Mouse (Mus musculus) lung, adult 2 months (tissue): ENCODE data around the gene Bcl2l12. TPM values are rescaled to one million over a fixed set of nuclear protein-coding genes. Genes with fewer than 3 reads are reported as not detected.

ENCODE experiments used
- DNase-seq: peaks from one replicate; pipeline ENCODE4 v3.0.0; 2022
- H3K4me1 ChIP-seq: fragments of 200-500 bp; 2 replicates; pipeline ENCODE4 v1.6.1; 2011; ENCODE audit warnings: low read length; ENCODE audit not compliant: control insufficient read depth, insufficient read depth
- H3K4me3 ChIP-seq: fragments of 200-500 bp; replicated peaks from 2 replicates; pipeline ENCODE3; 2011; ENCODE audit warnings: low read depth, mild to moderate bottlenecking, control low read depth, low read length; ENCODE audit errors: extremely low read depth
- CTCF ChIP-seq: fragments of 200-500 bp; IDR thresholded peaks from 2 replicates; pipeline ENCODE4 v1.5.1; 2011; ENCODE audit warnings: mild to moderate bottlenecking, low read length, control low read depth; ENCODE audit not compliant: insufficient read depth
- POLR2A ChIP-seq: fragments of 200-500 bp; IDR thresholded peaks from 2 replicates; pipeline ENCODE4 v1.6.1; 2011; ENCODE audit warnings: low read depth, mild to moderate bottlenecking, control low read depth, low read length, borderline replicate concordance; ENCODE audit errors: extremely low read depth
- WGBS: fragments of 180-500 bp; shearing (Covaris S2); methylation state at CpG from one replicate; pipeline ENCODE4 v1.1.7; 2018; 5-methylcytosine and 5-hydroxymethylcytosine counted together
- polyA plus RNA-seq: library from polyadenylated mRNA; depleted of rRNA; stranded (reverse); fragments of >200 nt; gene quantifications from 2 replicates; pipeline ENCODE4 v1.2.3, GENCODE M21; 2012; rRNA removed

The Bcl2l12 gene
- polyA plus RNA-seq, 1 experiment: 37.1 TPM

DNA sequence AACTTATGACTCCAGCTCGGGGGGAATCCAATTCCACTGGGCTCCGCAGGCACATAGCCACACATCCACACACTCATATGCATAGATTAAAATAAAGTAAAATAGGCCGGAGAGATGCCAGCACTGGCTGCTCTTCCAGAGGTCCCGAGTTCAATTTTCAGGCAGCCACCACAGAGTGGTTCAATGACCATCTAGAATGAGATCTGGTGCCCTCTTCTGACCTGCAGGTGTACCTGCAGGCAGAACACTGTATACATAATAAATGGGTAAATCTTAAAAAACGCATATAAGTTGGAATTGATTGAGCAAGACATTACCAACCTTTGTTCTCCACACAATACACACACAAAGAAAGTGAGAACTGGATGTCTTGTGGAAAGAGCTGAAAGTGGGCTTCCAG lies 42.9 kb downstream of the Bcl2l12 start:
- DNase-seq: no peak
- WGBS: 34% methylated on average over 5 of the region's 5 CpGs
- H3K4me1 ChIP-seq: peaks cover 3% of the 10 kb centered on the region; the same call in 1 of the 2 replicates
- H3K4me3 ChIP-seq: no peak overlapping the region
- TF ChIP-seq CTCF (peak; percentile 30; the same call in 1 of the 2 replicates), POLR2A (no peak)

DNA sequence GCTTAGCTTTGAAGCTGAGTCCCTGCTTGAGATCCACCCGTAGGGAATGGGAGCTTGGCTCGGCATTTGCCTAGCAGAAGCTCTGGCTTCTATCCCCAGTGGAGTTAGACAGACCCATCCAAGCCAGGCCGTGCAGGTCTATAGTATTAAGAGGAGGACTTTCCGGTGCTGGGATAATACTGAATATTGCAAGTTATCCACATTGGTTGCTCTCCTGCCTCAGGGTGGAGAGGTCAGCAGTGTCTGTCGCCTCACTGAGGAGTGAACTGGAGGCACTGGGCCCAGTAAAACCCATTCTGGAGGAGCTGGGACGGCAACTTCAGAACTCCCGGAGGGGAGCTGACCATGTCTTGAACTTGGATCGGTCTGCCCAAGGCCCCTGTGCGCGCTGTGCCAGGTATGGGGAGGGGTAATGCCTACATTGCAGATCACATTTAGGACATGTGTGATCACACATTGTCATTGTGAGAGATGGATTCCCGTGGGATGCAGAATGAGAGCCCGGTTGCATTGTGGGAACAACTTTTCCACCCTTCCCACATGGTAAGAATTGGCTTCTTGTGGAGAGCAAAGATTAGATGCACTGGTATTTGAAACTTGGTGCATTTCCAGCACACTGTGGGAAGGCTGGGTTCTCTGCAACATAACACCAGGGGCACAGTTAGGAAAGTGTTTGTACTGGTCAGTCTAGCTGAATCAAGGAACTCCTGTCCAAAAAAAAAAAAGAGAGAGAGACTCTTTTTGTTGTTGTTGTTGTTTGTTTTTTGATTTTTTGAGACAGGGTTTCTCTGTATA lies 44.2 kb downstream of the Bcl2l12 start:
- Histone ChIP-seq H3K4me3 (no peak overlapping the region), H3K4me1 (peaks cover 3% of the 10 kb centered on the region; the same call in 1 of the 2 replicates)
- WGBS: 74% methylated on average over 12 of the region's 12 CpGs
- no peak for DNase-seq
- TF ChIP-seq POLR2A: no peak
- no peak for TF ChIP-seq CTCF

DNA sequence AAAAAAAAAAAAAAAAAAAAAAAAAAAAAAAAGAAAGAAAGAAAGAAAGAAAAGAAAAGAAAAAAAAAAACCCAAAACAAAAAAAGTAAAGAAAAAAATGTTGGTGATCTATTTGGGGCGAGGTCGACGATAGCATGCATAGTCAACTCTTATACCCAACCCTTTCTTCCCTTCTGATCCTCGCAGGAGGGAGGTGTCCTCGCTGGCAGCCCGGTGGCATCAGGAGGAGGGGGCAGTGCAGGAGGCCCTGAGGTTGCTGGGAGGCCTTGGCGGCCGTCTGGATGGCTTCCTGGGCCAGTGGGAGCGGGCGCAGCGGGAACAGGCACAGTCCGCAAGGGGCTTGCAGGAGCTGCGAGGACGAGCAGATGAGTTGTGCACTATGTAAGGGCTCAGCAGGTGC lies 45.0 kb downstream of the Bcl2l12 start:
- WGBS: 67% methylated on average over 14 of the region's 14 CpGs
- Histone ChIP-seq H3K4me1 (peaks cover 3% of the 10 kb centered on the region; the same call in 1 of the 2 replicates), H3K4me3 (no peak overlapping the region)
- TF ChIP-seq CTCF (no peak), POLR2A (no peak)
- no peak for DNase-seq

DNA sequence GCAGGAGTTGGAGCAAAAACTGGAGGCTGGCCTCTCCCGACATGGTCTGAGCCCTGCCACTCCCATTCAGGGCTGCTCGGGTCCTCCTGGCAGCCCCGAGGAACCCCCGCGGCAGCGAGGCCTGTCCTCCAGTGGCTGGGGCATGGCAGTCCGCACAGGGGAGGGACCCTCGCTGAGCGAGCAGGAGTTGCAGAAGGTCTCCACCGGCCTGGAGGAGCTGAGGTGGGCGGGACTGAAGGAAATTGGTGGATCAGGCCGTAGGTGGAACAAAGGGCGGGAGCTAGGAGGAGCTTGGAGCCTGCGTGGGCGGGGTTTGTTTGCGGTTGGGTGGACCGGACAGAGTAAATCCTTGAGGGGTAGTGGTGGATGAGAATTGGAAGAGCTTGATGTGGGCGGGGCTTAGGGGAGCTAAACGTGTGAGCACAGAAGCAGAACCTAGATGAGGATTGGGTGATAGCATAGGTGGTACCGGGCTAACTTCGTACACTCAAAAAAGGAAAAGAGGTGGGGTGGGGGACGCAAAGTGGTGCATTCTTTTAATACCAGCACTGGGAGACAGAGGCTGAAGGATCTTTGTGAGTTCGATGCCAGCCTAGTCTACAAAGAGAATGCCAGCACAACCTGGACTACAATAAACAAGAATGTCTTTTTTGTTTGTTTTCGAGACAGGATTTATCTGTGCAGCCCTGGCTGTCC lies 45.8 kb downstream of the Bcl2l12 start:
- peak; percentile 92 for DNase-seq
- peak overlapping the region; percentile 52 for H3K4me3 ChIP-seq
- WGBS: 5% methylated on average over 24 of the region's 24 CpGs

DNA sequence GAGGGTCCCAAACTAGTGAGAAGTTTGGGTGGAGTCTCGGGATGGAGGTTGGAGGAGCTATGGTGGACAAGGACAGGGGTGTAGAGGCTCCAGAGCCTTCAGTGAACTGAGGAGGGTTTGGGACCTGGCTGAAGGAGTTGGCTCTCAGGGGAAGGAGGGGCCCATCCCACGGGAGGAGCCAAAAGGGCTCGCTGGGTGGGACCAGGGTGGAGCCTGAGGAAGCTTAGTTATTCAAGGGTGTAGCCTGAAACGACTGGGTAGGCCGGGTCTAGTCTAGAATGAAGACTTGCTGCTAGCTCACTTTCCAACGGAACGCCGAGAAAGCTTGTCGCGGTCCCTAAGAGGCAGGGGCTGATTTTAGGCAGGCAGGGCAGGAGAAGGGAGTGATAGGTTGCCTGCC lies 46.6 kb downstream of the Bcl2l12 start:
- WGBS: 2% methylated on average over 10 of the region's 10 CpGs
- Histone ChIP-seq H3K4me1 (peaks cover 3% of the 10 kb centered on the region; the same call in 1 of the 2 replicates), H3K4me3 (peak overlapping the region; percentile 65)
- TF ChIP-seq CTCF (no peak), POLR2A (peak; percentile 61; the same call in 1 of the 2 replicates)
- DNase-seq: peak; percentile 77

More for the DNA sequence above, 45.8 kb downstream of the Bcl2l12 start:
- H3K4me1 ChIP-seq: peaks cover 3% of the 10 kb centered on the region; the same call in 1 of the 2 replicates
- TF ChIP-seq POLR2A: peak; percentile 71; the same call in 1 of the 2 replicates
- TF ChIP-seq CTCF: no peak

DNA sequence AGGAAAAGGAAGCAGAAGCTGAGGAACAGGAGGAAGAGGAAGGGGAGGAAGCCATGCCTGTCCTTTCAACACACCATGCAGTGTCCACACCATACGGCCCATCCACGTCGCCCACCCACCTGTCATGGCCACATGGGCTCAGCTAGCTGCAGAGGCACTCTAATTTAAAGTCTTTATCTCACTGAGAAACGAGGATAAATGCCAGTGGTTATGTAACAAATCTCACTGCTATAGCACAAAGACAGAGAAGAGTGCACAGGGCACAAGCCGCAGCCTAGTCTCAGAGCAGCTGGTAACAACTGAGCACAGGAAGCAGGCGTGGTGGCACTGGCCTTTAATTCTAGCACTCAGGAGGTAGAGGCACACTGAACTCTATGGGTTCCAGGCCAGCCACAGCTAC lies 48.6 kb downstream of the Bcl2l12 start:
- H3K4me1 ChIP-seq: peaks cover 3% of the 10 kb centered on the region; the same call in 1 of the 2 replicates
- no peak overlapping the region for H3K4me3 ChIP-seq
- WGBS: 52% methylated on average over 6 of the region's 6 CpGs
- no peak for TF ChIP-seq CTCF
- no peak for TF ChIP-seq POLR2A
- no peak for DNase-seq

DNA sequence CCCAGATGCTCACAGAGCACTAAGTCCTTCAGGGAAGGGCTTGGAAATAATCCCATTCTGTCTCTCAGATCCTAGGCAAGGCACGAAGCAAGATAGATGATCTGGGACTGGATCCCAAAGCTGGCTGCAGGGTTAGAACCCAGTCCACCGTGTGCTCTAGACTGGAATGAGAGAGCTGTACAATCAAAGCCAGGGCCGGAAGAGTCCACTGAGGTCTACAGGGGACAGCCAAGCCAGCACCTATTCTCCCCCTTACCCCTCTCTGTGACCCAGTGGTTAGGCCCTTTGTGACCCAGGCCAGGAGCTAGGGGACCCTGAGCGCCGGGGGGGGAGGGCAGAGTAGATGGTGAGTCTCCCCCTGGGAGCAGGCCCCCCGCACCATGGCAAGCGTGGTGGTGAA lies 55.6 kb downstream of the Bcl2l12 start, which contains the start of gene Tsks:
TSS of gene Tsks (plus strand) at position 301 of the 400 bp plus-strand sequence.
- 75% methylated on average over 7 of the region's 7 CpGs for WGBS
- no peak for DNase-seq
- no peaks in the 10 kb centered on the region for H3K4me1 ChIP-seq
- H3K4me3 ChIP-seq: no peak within 1 kb of the TSS
- TF ChIP-seq POLR2A (no peak), CTCF (no peak)

Other genes with a start within 250 kb of the Bcl2l12 start
- 0.15 and 0.18 TPM in 2 replicates for gene Zfp473, start 247.7 kb downstream of the Bcl2l12 start, polyA plus RNA-seq
- gene Nup62, start 182.6 kb downstream of the Bcl2l12 start, polyA plus RNA-seq: 42.9 and 44.1 TPM in 2 replicates
- 6.5 and 7.6 TPM in 2 replicates for gene Il4i1, start 182.3 kb downstream of the Bcl2l12 start, polyA plus RNA-seq
- gene Atf5, start 182.1 kb downstream of the Bcl2l12 start, polyA plus RNA-seq: 191 and 231 TPM in 2 replicates
- 96.6 and 130 TPM in 2 replicates for gene Akt1s1, start 149.7 kb downstream of the Bcl2l12 start, polyA plus RNA-seq
- gene Tbc1d17, start 149.6 kb downstream of the Bcl2l12 start, polyA plus RNA-seq: 95.7 and 114 TPM in 2 replicates
- gene Pnkp, start 141.6 kb downstream of the Bcl2l12 start, polyA plus RNA-seq: 57.2 and 62.0 TPM in 2 replicates
- 274 and 280 TPM in 2 replicates for gene Ptov1, start 128.9 kb downstream of the Bcl2l12 start, polyA plus RNA-seq
- 133 and 233 TPM in 2 replicates for gene Med25, start 106.0 kb downstream of the Bcl2l12 start, polyA plus RNA-seq
- 77.8 and 82.1 TPM in 2 replicates for gene Fuz, start 102.6 kb downstream of the Bcl2l12 start, polyA plus RNA-seq
- 94.8 and 101 TPM in 2 replicates for gene Ap2a1, start 69.2 kb downstream of the Bcl2l12 start, polyA plus RNA-seq
- gene Tsks, start 55.5 kb downstream of the Bcl2l12 start, polyA plus RNA-seq: 0.16 TPM in 1 of 2 replicates, not detected in the other
- 20.7 and 21.0 TPM in 2 replicates for gene Cpt1c, start 23.9 kb downstream of the Bcl2l12 start, polyA plus RNA-seq
- 71.0 and 97.7 TPM in 2 replicates for gene Prmt1, start 12.1 kb downstream of the Bcl2l12 start, polyA plus RNA-seq
- 125 and 130 TPM in 2 replicates for gene Irf3, start 1.1 kb downstream of the Bcl2l12 start, polyA plus RNA-seq
- gene Scaf1, start 17.7 kb upstream of the Bcl2l12 start, polyA plus RNA-seq: 76.2 and 76.8 TPM in 2 replicates
- gene Rras, start 19.2 kb upstream of the Bcl2l12 start, polyA plus RNA-seq: 233 and 237 TPM in 2 replicates
- gene Prr12, start 54.2 kb upstream of the Bcl2l12 start, polyA plus RNA-seq: 11.1 and 15.9 TPM in 2 replicates
- gene Nosip, start 63.7 kb upstream of the Bcl2l12 start, polyA plus RNA-seq: 86.5 and 102 TPM in 2 replicates
- gene Prrg2, start 64.0 kb upstream of the Bcl2l12 start, polyA plus RNA-seq: 82.5 and 90.6 TPM in 2 replicates
- gene Rcn3, start 93.5 kb upstream of the Bcl2l12 start, polyA plus RNA-seq: 172 and 174 TPM in 2 replicates
- 112 and 120 TPM in 2 replicates for gene Fcgrt, start 105.1 kb upstream of the Bcl2l12 start, polyA plus RNA-seq
- gene Rps11, start 125.7 kb upstream of the Bcl2l12 start, polyA plus RNA-seq: 125 and 221 TPM in 2 replicates
- gene Rpl13a, start 130.0 kb upstream of the Bcl2l12 start, polyA plus RNA-seq: 1,255 and 1,630 TPM in 2 replicates
- 3.1 TPM in 2 replicates for gene Gm45713, start 137.5 kb upstream of the Bcl2l12 start, polyA plus RNA-seq
- 151 and 195 TPM in 2 replicates for gene Flt3l, start 137.7 kb upstream of the Bcl2l12 start, polyA plus RNA-seq
- 46.9 and 50.1 TPM in 2 replicates for gene Pih1d1, start 155.6 kb upstream of the Bcl2l12 start, polyA plus RNA-seq
- 48.6 and 58.5 TPM in 2 replicates for gene Aldh16a1, start 155.9 kb upstream of the Bcl2l12 start, polyA plus RNA-seq
- gene Slc17a7, start 165.2 kb upstream of the Bcl2l12 start, polyA plus RNA-seq: 2.4 and 2.7 TPM in 2 replicates
- 0.44 and 0.53 TPM in 2 replicates for gene Gfy, start 180.9 kb upstream of the Bcl2l12 start, polyA plus RNA-seq
- not detected in 2 replicates for gene Pth2, start 182.3 kb upstream of the Bcl2l12 start, polyA plus RNA-seq
- gene Ccdc155, start 206.2 kb upstream of the Bcl2l12 start, polyA plus RNA-seq: 3.3 and 4.1 TPM in 2 replicates
- 1.4 and 5.2 TPM in 2 replicates for gene Dkkl1, start 213.4 kb upstream of the Bcl2l12 start, polyA plus RNA-seq
- gene Tead2, start 217.0 kb upstream of the Bcl2l12 start, polyA plus RNA-seq: 37.6 and 44.1 TPM in 2 replicates
- gene Cd37, start 240.4 kb upstream of the Bcl2l12 start, polyA plus RNA-seq: 82.1 and 84.1 TPM in 2 replicates
- gene Slc6a16, start 242.4 kb upstream of the Bcl2l12 start, polyA plus RNA-seq: 0.12 TPM in 1 of 2 replicates, not detected in the other